Mouse (Mus musculus): ENCODE data around the gene Rin1.
A peak's percentile ranks its signal among the peaks of the same experiment; 100 is the strongest.

The Rin1 gene

GRCm38 (mm10) chr19:5045531-5045930 lies 4.8 kb upstream of the Rin1 start:
- no peak for DNase-seq

- no peak for DNase-seq
Measured at GRCm38 (mm10) chr19:5048138-5049056, 1.9 kb upstream of the Rin1 start.

GRCm38 (mm10) chr19:5049325-5049724 lies 956 bp upstream of the Rin1 start:
- no peak for DNase-seq

- no peak for DNase-seq
Measured at GRCm38 (mm10) chr19:5051031-5051430, 750 bp downstream of the Rin1 start.

GRCm38 (mm10) chr19:5051515-5051914 lies 1.2 kb downstream of the Rin1 start:
- DNase-seq, result no peak

GRCm38 (mm10) chr19:5052166-5052822 lies 2.0 kb downstream of the Rin1 start:
- DNase-seq, result no peak

GRCm38 (mm10) chr19:5052853-5053252 lies 2.6 kb downstream of the Rin1 start:
- no peak for DNase-seq

GRCm38 (mm10) chr19:5053909-5054308 lies 3.6 kb downstream of the Rin1 start:
- peak; percentile 50 for DNase-seq

GRCm38 (mm10) chr19:5056251-5056650 lies 6.0 kb downstream of the Rin1 start:
- peak; percentile 60 for DNase-seq

GRCm38 (mm10) chr19:5057876-5058775 lies 7.8 kb downstream of the Rin1 start:
- no peak for DNase-seq

GRCm38 (mm10) chr19:5058801-5059771 lies 8.8 kb downstream of the Rin1 start:
- DNase-seq, result peak; percentile 52

GRCm38 (mm10) chr19:5060365-5061330 lies 10.4 kb downstream of the Rin1 start:
- peak; percentile 33 for DNase-seq

GRCm38 (mm10) chr19:5062041-5062440 lies 11.8 kb downstream of the Rin1 start:
- no peak for DNase-seq

- no peak for DNase-seq
Measured at GRCm38 (mm10) chr19:5062446-5062845, 12.2 kb downstream of the Rin1 start.

- DNase-seq, result no peak
Measured at GRCm38 (mm10) chr19:5065104-5065503, 14.8 kb downstream of the Rin1 start.

GRCm38 (mm10) chr19:5067040-5067799 lies 16.9 kb downstream of the Rin1 start:
- DNase-seq, result no peak

- DNase-seq, result peak; percentile 87
Measured at GRCm38 (mm10) chr19:5067867-5068569, 17.7 kb downstream of the Rin1 start, which contains the start of gene Cd248. TSS of gene Cd248 (plus strand) at chr19:5068078.

GRCm38 (mm10) chr19:5068570-5069234 lies 18.4 kb downstream of the Rin1 start:
- DNase-seq, result no peak

Measured in kidney, postnatal 14 days (tissue).